Mouse (Mus musculus) left cerebral cortex, adult 2 months (tissue): Measurements from ENCODE around the gene Ugt1a1. TPM values are rescaled to one million over a fixed set of nuclear protein-coding genes. Genes with fewer than 3 reads are reported as not detected.

ENCODE experiments used
- DNase-seq, 2 experiments: peaks; one replicate each; pipeline ENCODE4 v3.0.0; 2021 to 2022; ENCODE audit warnings: low spot score in 2 of 2, mixed read lengths in 1 of 2; ENCODE audit errors: extremely low spot score in 1 of 2
- H3K27ac ChIP-seq: fragments of 200-600 bp; 2 replicates; pipeline ENCODE4 v1.8.1; 2022
- H3K4me3 ChIP-seq: fragments of 200-600 bp; 2 replicates; pipeline ENCODE4 v1.8.1; 2022
- CTCF ChIP-seq: fragments of 200-600 bp; IDR thresholded peaks from 2 replicates; pipeline ENCODE4 v1.8.1; 2022; ENCODE audit warnings: antibody characterized with exemption, mild to moderate bottlenecking, moderate library complexity
- intact Hi-C: fragments of 180-260 bp; cut with DNase I; formaldehyde crosslinking; loops from one replicate; pipeline ENCODE4 v1.15.1; 2025
- total RNA-seq, 2 experiments: library from RNA; stranded (reverse); gene quantifications; 2 replicates each; pipeline ENCODE4 v1.2.3; 2021

Ugt1a1 gene
- total RNA-seq, 2 experiments from 2014 or later: 0.32 TPM; not detected in 1

- Histone ChIP-seq H3K27ac (no peak overlapping the region), H3K4me3 (no peak overlapping the region)
- intact Hi-C loops: no loop called here
- TF ChIP-seq CTCF: no peak
- DNase-seq: no peak
These were observed 734 bp downstream of the Ugt1a1 start for GRCm38 (mm10) chr1:88212341-88213045.

- Histone ChIP-seq H3K27ac (no peak overlapping the region), H3K4me3 (no peak overlapping the region)
- intact Hi-C loops: no loop called here
- no peak for TF ChIP-seq CTCF
- DNase-seq: no peak
These were observed 1.3 kb downstream of the Ugt1a1 start for GRCm38 (mm10) chr1:88213061-88213460.

GRCm38 (mm10) chr1:88213766-88214461, 2.2 kb downstream of the Ugt1a1 start:
- intact Hi-C loops: no loop called here
- Histone ChIP-seq H3K4me3 (no peak overlapping the region), H3K27ac (no peak overlapping the region)
- no peak for DNase-seq
- no peak for TF ChIP-seq CTCF

DNA sequence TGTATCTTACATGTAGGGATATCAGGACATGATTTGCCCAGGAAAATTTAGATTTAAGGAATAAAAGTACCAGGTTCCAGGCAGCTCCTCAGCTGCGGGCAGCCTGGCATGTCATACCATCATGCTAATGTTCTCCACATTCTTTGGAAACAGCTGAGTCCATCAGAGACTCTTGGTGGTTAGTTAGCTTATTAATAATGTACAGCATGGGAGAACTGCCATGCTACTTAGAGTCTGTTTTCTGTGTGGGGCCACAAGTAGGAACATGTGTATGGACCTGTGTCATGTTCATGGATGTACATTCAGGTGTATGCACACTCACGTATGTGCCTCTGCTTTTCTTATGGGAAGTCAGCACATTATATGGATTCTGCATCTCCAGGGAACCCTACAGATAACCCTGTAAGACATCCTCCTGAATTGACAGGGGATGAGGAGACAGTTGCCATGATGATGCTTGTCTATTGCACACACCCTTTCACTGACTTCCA, 2.7 kb downstream of the Ugt1a1 start:
- intact Hi-C loops: no loop called here
- TF ChIP-seq CTCF: no peak
- Histone ChIP-seq H3K27ac (no peak overlapping the region), H3K4me3 (no peak overlapping the region)
- DNase-seq: no peak

DNA sequence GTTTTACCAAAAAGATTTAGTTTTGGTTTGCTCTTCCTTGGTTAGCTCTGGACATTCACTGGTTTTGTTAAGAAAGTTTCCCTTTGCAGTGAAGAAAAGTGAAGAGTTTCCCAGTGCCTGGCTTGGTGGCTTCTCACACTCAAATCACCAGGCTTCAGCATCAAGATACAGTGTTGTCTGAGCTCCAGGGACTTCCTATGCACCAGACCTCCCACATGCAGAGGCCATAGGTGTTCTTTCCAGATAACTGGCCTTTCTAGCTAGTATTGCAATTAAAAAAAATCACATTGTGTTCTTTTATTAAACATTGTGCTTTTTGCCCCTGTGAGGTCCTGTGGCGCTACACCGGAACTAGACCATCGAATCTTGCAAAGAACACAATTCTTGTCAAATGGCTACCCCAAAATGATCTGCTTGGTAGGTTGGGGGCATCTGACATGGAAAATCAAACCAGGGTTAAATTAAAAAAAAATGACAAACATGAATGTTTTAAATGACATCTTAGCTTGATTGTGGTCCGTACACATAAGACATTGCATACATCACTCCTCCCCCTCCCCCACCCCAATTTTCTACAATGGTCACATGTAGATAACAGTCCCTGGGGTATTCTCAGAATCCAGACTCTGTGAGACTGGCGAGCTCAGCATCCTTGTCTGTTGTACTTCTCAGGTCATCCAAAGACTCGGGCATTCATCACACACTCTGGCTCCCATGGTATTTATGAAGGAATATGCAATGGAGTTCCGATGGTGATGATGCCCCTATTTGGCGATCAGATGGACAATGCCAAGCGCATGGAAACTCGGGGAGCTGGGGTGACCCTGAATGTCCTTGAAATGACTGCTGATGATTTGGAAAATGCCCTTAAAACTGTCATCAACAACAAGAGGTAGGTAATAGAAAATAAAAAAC, 4.0 kb downstream of the Ugt1a1 start:
- no peak for DNase-seq
- Histone ChIP-seq H3K27ac (no peak overlapping the region), H3K4me3 (no peak overlapping the region)
- no peak for TF ChIP-seq CTCF
- intact Hi-C loops: no loop called here

GRCm38 (mm10) chr1:88216551-88216950, 4.8 kb downstream of the Ugt1a1 start:
- no peak for TF ChIP-seq CTCF
- intact Hi-C loops: no loop called here
- H3K27ac ChIP-seq: no peak overlapping the region
- no peak overlapping the region for H3K4me3 ChIP-seq
- no peak for DNase-seq

DNA sequence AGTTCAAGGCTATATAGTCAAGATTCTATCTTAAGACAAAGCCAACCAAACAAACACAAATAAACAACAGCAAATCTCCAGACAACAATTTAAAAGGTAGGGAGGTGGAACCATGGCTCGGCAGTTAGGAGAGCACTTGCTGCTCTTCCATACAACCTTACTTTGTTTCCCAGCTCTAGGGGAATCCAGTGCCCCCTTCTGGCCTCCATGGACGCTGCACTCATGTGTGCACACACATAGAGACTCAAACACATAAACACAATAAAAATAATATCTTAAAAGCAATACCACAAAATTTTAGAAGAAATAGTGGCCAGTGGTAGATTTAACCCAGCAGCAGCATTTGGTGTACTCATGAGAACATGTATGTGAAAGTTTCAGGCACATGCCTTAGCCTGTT, 5.4 kb downstream of the Ugt1a1 start:
- peak in 1 of 2 experiments; percentile 14 for DNase-seq
- Histone ChIP-seq H3K4me3 (no peak overlapping the region), H3K27ac (no peak overlapping the region)
- intact Hi-C loops: no loop called here
- no peak; the same call in 1 of the 2 replicates for TF ChIP-seq CTCF

DNA sequence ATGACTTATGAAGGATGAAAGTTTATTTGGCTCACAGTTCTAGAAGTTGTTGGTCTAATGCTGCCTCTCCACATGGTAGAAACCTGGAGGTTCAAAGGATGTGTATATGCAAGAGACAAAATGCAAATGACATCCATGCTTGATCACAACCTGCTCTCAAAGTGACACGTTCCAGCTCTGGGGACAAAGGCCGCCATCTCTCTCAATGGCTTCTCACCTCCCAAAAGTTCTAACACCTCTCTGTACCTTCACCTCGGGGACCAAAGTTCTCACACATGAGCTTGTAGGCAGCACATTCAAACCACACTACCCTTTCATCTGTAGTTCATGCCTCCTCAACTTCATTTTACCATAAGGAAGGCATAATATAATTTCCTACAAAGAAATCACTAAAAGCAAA, 5.8 kb downstream of the Ugt1a1 start:
- intact Hi-C loops: no loop called here
- Histone ChIP-seq H3K4me3 (no peak overlapping the region), H3K27ac (no peak overlapping the region)
- no peak for DNase-seq
- no peak for TF ChIP-seq CTCF

- intact Hi-C loops: no loop called here
- DNase-seq: peak in 1 of 2 experiments; percentile 22
- H3K4me3 ChIP-seq: no peak overlapping the region
- TF ChIP-seq CTCF: no peak
- no peak overlapping the region for H3K27ac ChIP-seq
These were observed 6.3 kb downstream of the Ugt1a1 start for GRCm38 (mm10) chr1:88218051-88218450.

- no peak for TF ChIP-seq CTCF
- intact Hi-C loops: no loop called here
- no peak overlapping the region for H3K27ac ChIP-seq
- H3K4me3 ChIP-seq: no peak overlapping the region
- DNase-seq: no peak
These were observed 6.8 kb downstream of the Ugt1a1 start for GRCm38 (mm10) chr1:88218591-88218990.

GRCm38 (mm10) chr1:88219054-88219453, 7.3 kb downstream of the Ugt1a1 start:
- TF ChIP-seq CTCF: no peak
- H3K4me3 ChIP-seq: no peak overlapping the region
- no peak for DNase-seq
- intact Hi-C loops: no loop called here
- H3K27ac ChIP-seq: no peak overlapping the region

DNA sequence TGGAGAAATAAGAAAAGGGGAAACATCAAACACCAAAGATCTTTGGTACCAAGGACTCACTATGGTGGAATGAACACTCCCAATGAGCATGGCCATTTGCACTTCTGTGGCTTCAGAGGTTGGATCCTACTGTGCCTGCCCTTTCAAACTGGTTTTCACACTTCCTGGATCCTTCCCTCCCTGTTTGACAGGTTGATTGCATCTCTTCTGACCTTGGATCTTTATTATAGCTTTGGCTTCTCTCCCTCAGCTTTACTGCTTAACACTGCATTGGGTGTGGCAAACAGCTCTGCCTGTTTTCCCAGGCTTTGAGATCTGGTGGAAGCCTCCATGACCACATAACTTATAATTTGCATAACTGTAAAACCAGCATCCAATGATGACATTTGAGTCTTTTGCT, 8.6 kb downstream of the Ugt1a1 start:
- DNase-seq: no peak
- H3K27ac ChIP-seq: no peak overlapping the region
- intact Hi-C loops: no loop called here
- TF ChIP-seq CTCF: no peak
- H3K4me3 ChIP-seq: no peak overlapping the region
